Mouse (Mus musculus) retina, postnatal 1 day (tissue): ENCODE data around the gene Nudcd3.
"Not testable (repeated sequence)": the region's sequence is repeated elsewhere in the genome, so short reads cannot be mapped to it uniquely, and the experiment has no call there.

Experiments
- DNase-seq: peaks from one replicate; pipeline ENCODE4 v3.0.0-alpha.2; 2012

The Nudcd3 gene

GRCm38 (mm10) chr11:6120596-6120995, 79.6 kb downstream of the Nudcd3 start:
- DNase-seq = peak; percentile 9

GRCm38 (mm10) chr11:6120001-6120400, 80.2 kb downstream of the Nudcd3 start:
- DNase-seq = no peak

- no peak for DNase-seq
Measured at GRCm38 (mm10) chr11:6119312-6119711, 80.9 kb downstream of the Nudcd3 start.

- DNase-seq = no peak
Measured at GRCm38 (mm10) chr11:6117956-6118355, 82.3 kb downstream of the Nudcd3 start.

- DNase-seq = no peak
Measured at GRCm38 (mm10) chr11:6111734-6112484, 88.3 kb downstream of the Nudcd3 start.

GRCm38 (mm10) chr11:6109990-6110389, 90.2 kb downstream of the Nudcd3 start:
- no peak for DNase-seq

GRCm38 (mm10) chr11:6108296-6108695, 91.9 kb downstream of the Nudcd3 start:
- DNase-seq = no peak

GRCm38 (mm10) chr11:6107722-6108121, 92.5 kb downstream of the Nudcd3 start:
- no peak for DNase-seq

- DNase-seq = no peak
Measured at GRCm38 (mm10) chr11:6104734-6105133, 95.5 kb downstream of the Nudcd3 start.

GRCm38 (mm10) chr11:6096637-6097036, 103.6 kb downstream of the Nudcd3 start:
- DNase-seq = not testable (repeated sequence)

- DNase-seq = peak; percentile 13
Measured at GRCm38 (mm10) chr11:6086991-6087390, 113.2 kb downstream of the Nudcd3 start.

- no peak for DNase-seq
Measured at GRCm38 (mm10) chr11:6078737-6079136, 121.5 kb downstream of the Nudcd3 start.

- DNase-seq = no peak
Measured at GRCm38 (mm10) chr11:6075618-6076066, 124.6 kb downstream of the Nudcd3 start.

- peak; percentile 62 for DNase-seq
Measured at GRCm38 (mm10) chr11:6068181-6068957, 131.8 kb downstream of the Nudcd3 start.

GRCm38 (mm10) chr11:6067160-6067559, 133.1 kb downstream of the Nudcd3 start:
- no peak for DNase-seq

GRCm38 (mm10) chr11:6066176-6066575, 134.0 kb downstream of the Nudcd3 start, which contains the start of gene Camk2b:
Camk2b (minus strand) TSS chr11:6066362.
- no peak for DNase-seq

GRCm38 (mm10) chr11:6065551-6066121, 134.6 kb downstream of the Nudcd3 start:
- DNase-seq = peak; percentile 60

- DNase-seq = peak; percentile 40
Measured at GRCm38 (mm10) chr11:6065046-6065521, 135.1 kb downstream of the Nudcd3 start.

GRCm38 (mm10) chr11:6064215-6065045, 135.8 kb downstream of the Nudcd3 start:
- DNase-seq = peak; percentile 54

- DNase-seq = no peak
Measured at GRCm38 (mm10) chr11:6063501-6064214, 136.6 kb downstream of the Nudcd3 start.

- DNase-seq = no peak
Measured at GRCm38 (mm10) chr11:6063065-6063464, 137.2 kb downstream of the Nudcd3 start.

GRCm38 (mm10) chr11:6062329-6062728, 137.9 kb downstream of the Nudcd3 start:
- DNase-seq = no peak
